In genomic region chr14:19976421-19977270, GRCm38 (mm10) we compare ENCODE assay signal across 9 mouse cellular contexts. TPM values are rescaled to one million over a fixed set of nuclear protein-coding genes. Genes with fewer than 3 reads are reported as not detected.
DNase-seq lines count a peak whose midpoint lies in the region; ATAC-seq and TF ChIP-seq lines count a peak whose summit lies in the region.
"Had no signal": no experiment of that assay in that cellular context is flagged by ENCODE, and none has a peak within 500 bp of the region (broad histone marks: within the 10 kb centered on the region; RNA-seq: fewer than 3 reads in every experiment).

No protein-coding gene starts in this region.

- H3K27me3 ChIP-seq in erythroblast, embryonic 14.5 days (ENCODE audit: control insufficient read depth) = peaks cover 39% of the 10 kb centered on the region
- H3K27me3 ChIP-seq in hindbrain, embryonic 16.5 days (replicated peaks; ENCODE audit: control insufficient read depth, insufficient read depth, low read length) = no peaks in the 10 kb centered on the region
- peaks cover 58% of the 10 kb centered on the region for H3K27me3 ChIP-seq in megakaryocyte, embryonic 14.5 days (replicated peaks)

- peak overlapping the region; percentile 63 for H3K27ac ChIP-seq in gastrocnemius, adult 2 months
- peak overlapping the region; percentile 97 for H3K27ac ChIP-seq in hindbrain, embryonic 16.5 days (ENCODE audit: low read depth, low read length)

- intact Hi-C loops in gastrocnemius, adult 2 months (cut with DNase I) = no loop called here
- intact Hi-C loops in left cerebral cortex, postnatal 14 days (cut with DNase I) = loop anchor here (1.0 kb wide), 2 partner anchors 9 to 117 kb away; no protein-coding TSS in a partner anchor

- H3K36me3 ChIP-seq in erythroblast, embryonic 14.5 days (ENCODE audit: control insufficient read depth) = no peaks in the 10 kb centered on the region
- H3K36me3 ChIP-seq in hindbrain, embryonic 16.5 days (ENCODE audit: control insufficient read depth, insufficient read depth, low read length) = no peaks in the 10 kb centered on the region
- no peaks in the 10 kb centered on the region for H3K36me3 ChIP-seq in megakaryocyte, embryonic 14.5 days (replicated peaks; ENCODE audit: low read length)

- no peak; the same call in 1 of the 2 replicates for ATAC-seq in erythroblast, adult 5-6 weeks (replicated peaks; ENCODE audit: low FRiP score, poor library complexity, severe bottlenecking)
- peak; percentile 96 for ATAC-seq in hindbrain, embryonic 16.5 days
- ATAC-seq: Patski had no signal

- DNase-seq in cerebellum, postnatal 36 days = peak; percentile 77 to 78
- DNase-seq in gastrocnemius, adult 2 months = peak; percentile 75
- peak; percentile 76 for DNase-seq in left cerebral cortex, postnatal 14 days (ENCODE audit: low spot score in 2 of 2)
- peak; percentile 52 to 75 for DNase-seq in right cerebral cortex, adult 2 months (ENCODE audit: low spot score in 2 of 2)

- H3K4me1 ChIP-seq in erythroblast, embryonic 14.5 days (ENCODE audit: control insufficient read depth) = peaks cover 13% of the 10 kb centered on the region
- peaks cover 23% of the 10 kb centered on the region for H3K4me1 ChIP-seq in hindbrain, embryonic 16.5 days (ENCODE audit: control insufficient read depth, insufficient read depth, low read depth, low read length)
- H3K4me1 ChIP-seq in megakaryocyte, embryonic 14.5 days = peaks cover 30% of the 10 kb centered on the region

- TF ChIP-seq CTCF in gastrocnemius, adult 2 months (IDR thresholded peaks at IDR 0.05) = peak; percentile 48

- peak overlapping the region; percentile 67 for H3K9ac ChIP-seq in hindbrain, embryonic 16.5 days (ENCODE audit: low read depth, low read length)

- under 1% methylated on average over 24 of the region's 24 CpGs for WGBS in hindbrain, embryonic 16.5 days

- peak overlapping the region; percentile 24 for H3K4me3 ChIP-seq in erythroblast, embryonic 14.5 days (replicated peaks)
- peak overlapping the region; percentile 70 for H3K4me3 ChIP-seq in gastrocnemius, adult 2 months
- H3K4me3 ChIP-seq in hindbrain, embryonic 16.5 days (ENCODE audit: low read length) = peak overlapping the region; percentile 47
- peak overlapping the region; percentile 91 for H3K4me3 ChIP-seq in megakaryocyte, embryonic 14.5 days (replicated peaks)

- H3K4me2 ChIP-seq in hindbrain, embryonic 16.5 days (ENCODE audit: low read length) = peak overlapping the region; percentile 62

- no peaks in the 10 kb centered on the region for H3K9me3 ChIP-seq in erythroblast, embryonic 14.5 days (ENCODE audit: control insufficient read depth, low read length)
- H3K9me3 ChIP-seq in hindbrain, embryonic 16.5 days (ENCODE audit: control insufficient read depth, low read length) = no peaks in the 10 kb centered on the region
- H3K9me3 ChIP-seq in megakaryocyte, embryonic 14.5 days = peaks cover under 1% of the 10 kb centered on the region; the same call in 1 of the 2 replicates

RNA-seq across cellular contexts. Expression of gene Gng2, which starts 0.8 kb away (rescaled TPM):
- not detected in 2 replicates for polyA plus RNA-seq in erythroblast, embryonic 14.5 days (2012)
- total RNA-seq in erythroblast, adult 5-6 weeks (2015; ENCODE audit: low replicate concordance) = 8.6 and 44.8 TPM in 2 replicates
- 6.6 and 11.4 TPM in 2 replicates for total RNA-seq in erythroblast, adult 5-6 weeks (2017; ENCODE audit: low replicate concordance)
- 1 to 10 TPM; 3.1 to 4.0 TPM for total RNA-seq in gastrocnemius, adult 2 months (2021)
- 362 and 384 TPM in 2 replicates for polyA plus RNA-seq in hindbrain, embryonic 16.5 days (2015; fragmentation: Nextera tagmentation; extraction: Ambion mirVana)
- total RNA-seq in left cerebral cortex, postnatal 14 days (2021) = 100 to 1,000 TPM; 346 to 354 TPM
- 0.50 TPM in 1 of 2 replicates, not detected in the other for polyA plus RNA-seq in megakaryocyte, embryonic 14.5 days (2012; ENCODE audit: insufficient read depth, low replicate concordance)

Comparison
In these comparisons a context has a peak if more than half of its experiments do, and no peak if none do; other contexts are left out.
1. H3K4me3 ChIP-seq: peak in every context shown above with its lines; median percentile 91 in megakaryocyte, embryonic 14.5 days; 70 in gastrocnemius, adult 2 months; 47 in hindbrain, embryonic 16.5 days; 24 in erythroblast, embryonic 14.5 days.
2. RNA of gene Gng2, which starts 0.8 kb away (total RNA-seq): 346 to 354 TPM in left cerebral cortex, postnatal 14 days; 6.6 to 44.8 TPM in erythroblast, adult 5-6 weeks and 3.1 to 4.0 TPM in gastrocnemius, adult 2 months; every median in the first group is over 4 times any median in the second.
3. Peak in every context shown above with its lines, with median percentiles within 50 percentile points of each other: DNase-seq.